Mouse (Mus musculus): ENCODE results near the gene Rpl9-ps6. TPM values are rescaled to one million over a fixed set of nuclear protein-coding genes. Genes with fewer than 3 reads are reported as not detected.

Gene Rpl9-ps6
- polyA plus RNA-seq, 1 experiment from 2014 or later = 174 TPM

Other genes with a start within 250 kb of the Rpl9-ps6 start
- gene Sgms1, start 76.9 kb downstream of the Rpl9-ps6 start, polyA plus RNA-seq (2014; fragmentation: Nextera tagmentation; extraction: Ambion mirVana) = 50.9 and 51.2 TPM in 2 replicates
- 58.2 and 60.2 TPM in 2 replicates for gene Minpp1, start 19.2 kb upstream of the Rpl9-ps6 start, polyA plus RNA-seq (2014; fragmentation: Nextera tagmentation; extraction: Ambion mirVana)
- 9.0 and 10.9 TPM in 2 replicates for gene Papss2, start 129.2 kb upstream of the Rpl9-ps6 start, polyA plus RNA-seq (2014; fragmentation: Nextera tagmentation; extraction: Ambion mirVana)